Mouse (Mus musculus) ovary, adult 18-20 months (tissue): ENCODE data around the gene Gm9817.

ENCODE experiments used
- DNase-seq: peaks from one replicate; pipeline ENCODE4 v3.0.0; 2022; ENCODE audit warnings: low spot score, mixed read lengths

Gene Gm9817

GRCm38 (mm10) chr13:45092816-45093215, 14.3 kb downstream of the Gm9817 start:
- no peak for DNase-seq

GRCm38 (mm10) chr13:45095028-45095427, 16.5 kb downstream of the Gm9817 start:
- no peak for DNase-seq

GRCm38 (mm10) chr13:45099582-45100229, 21.2 kb downstream of the Gm9817 start:
- DNase-seq: no peak

GRCm38 (mm10) chr13:45106480-45106879, 28.0 kb downstream of the Gm9817 start:
- no peak for DNase-seq

GRCm38 (mm10) chr13:45108851-45109390, 30.4 kb downstream of the Gm9817 start:
- DNase-seq: no peak

- no peak for DNase-seq
These were observed 39.9 kb downstream of the Gm9817 start for GRCm38 (mm10) chr13:45118375-45118774.

- no peak for DNase-seq
These were observed 40.3 kb downstream of the Gm9817 start for GRCm38 (mm10) chr13:45118822-45119221.
